Comparison of ENCODE assay signal across 8 mouse cellular contexts in genomic region chr11:48818346-48818745, GRCm38 (mm10). TPM values are rescaled to one million over a fixed set of nuclear protein-coding genes. Genes with fewer than 3 reads are reported as not detected.
DNase-seq lines count a peak whose midpoint lies in the region; ATAC-seq and TF ChIP-seq lines count a peak whose summit lies in the region.

No protein-coding gene starts in this region.

- H3K4me1 ChIP-seq in bone marrow, adult 2 months (ENCODE audit: control insufficient read depth, insufficient read depth, low read length): peaks cover 1% of the 10 kb centered on the region; the same call in 1 of the 2 replicates
- H3K4me1 ChIP-seq in embryonic facial prominence, embryonic 15.5 days: peaks cover 23% of the 10 kb centered on the region
- peaks cover 22% of the 10 kb centered on the region for H3K4me1 ChIP-seq in limb, embryonic 13.5 days
- H3K4me1 ChIP-seq in midbrain, embryonic 15.5 days: peaks cover 39% of the 10 kb centered on the region

- peak; percentile 97 for DNase-seq in 416B (ENCODE audit: low read depth)
- peak; percentile 73 to 91 for DNase-seq in heart, adult 9 months (ENCODE audit: low spot score in 2 of 2)
- DNase-seq in kidney, adult 9 months: peak; percentile 94
- DNase-seq in spleen, postnatal 10 days (ENCODE audit: low spot score in 2 of 2): peak; percentile 83 to 86

- no peak for TF ChIP-seq CTCF in bone marrow, adult 2 months (IDR thresholded peaks at IDR 0.05; ENCODE audit: control insufficient read depth, insufficient read depth, low read length)

- H3K9me3 ChIP-seq in embryonic facial prominence, embryonic 15.5 days (replicated peaks): no peaks in the 10 kb centered on the region
- no peaks in the 10 kb centered on the region for H3K9me3 ChIP-seq in limb, embryonic 13.5 days
- no peaks in the 10 kb centered on the region for H3K9me3 ChIP-seq in midbrain, embryonic 15.5 days

- peak overlapping the region; percentile 75 for H3K4me3 ChIP-seq in bone marrow, adult 2 months (replicated peaks; ENCODE audit: control insufficient read depth, low read depth, low read length)
- peak overlapping the region; percentile 87 for H3K4me3 ChIP-seq in embryonic facial prominence, embryonic 15.5 days (replicated peaks)
- peak overlapping the region; percentile 78 for H3K4me3 ChIP-seq in limb, embryonic 13.5 days
- H3K4me3 ChIP-seq in midbrain, embryonic 15.5 days: peak overlapping the region; percentile 96

- ATAC-seq in embryonic facial prominence, embryonic 15.5 days (ENCODE audit: insufficient number of reproducible peaks, low FRiP score, low TSS enrichment, low read depth): no peak
- no peak for ATAC-seq in limb, embryonic 13.5 days (ENCODE audit: low FRiP score, low read depth)
- ATAC-seq in midbrain, embryonic 15.5 days (replicated peaks): no peak

- H3K27me3 ChIP-seq in embryonic facial prominence, embryonic 15.5 days: no peaks in the 10 kb centered on the region
- H3K27me3 ChIP-seq in limb, embryonic 13.5 days: no peaks in the 10 kb centered on the region
- peaks cover 7% of the 10 kb centered on the region; the same call in 1 of the 2 replicates for H3K27me3 ChIP-seq in midbrain, embryonic 15.5 days (replicated peaks)

- H3K9ac ChIP-seq in embryonic facial prominence, embryonic 15.5 days: peak overlapping the region; percentile 58; the same call in 1 of the 2 replicates
- H3K9ac ChIP-seq in limb, embryonic 13.5 days: peak overlapping the region; percentile 85
- peak overlapping the region; percentile 85; the same call in 1 of the 2 replicates for H3K9ac ChIP-seq in midbrain, embryonic 15.5 days

- under 1% methylated on average over 16 of the region's 16 CpGs for WGBS in bone marrow, adult 2 months
- WGBS in embryonic facial prominence, embryonic 15.5 days: under 1% methylated on average over 16 of the region's 16 CpGs
- 1% methylated on average over 16 of the region's 16 CpGs for WGBS in limb, embryonic 13.5 days
- under 1% methylated on average over 16 of the region's 16 CpGs for WGBS in midbrain, embryonic 15.5 days

- H3K36me3 ChIP-seq in embryonic facial prominence, embryonic 15.5 days: peaks cover 19% of the 10 kb centered on the region
- H3K36me3 ChIP-seq in limb, embryonic 13.5 days: peaks cover 15% of the 10 kb centered on the region
- H3K36me3 ChIP-seq in midbrain, embryonic 15.5 days (replicated peaks): no peaks in the 10 kb centered on the region

- peak overlapping the region; percentile 77 for H3K4me2 ChIP-seq in embryonic facial prominence, embryonic 15.5 days (replicated peaks)
- peak overlapping the region; percentile 67 for H3K4me2 ChIP-seq in limb, embryonic 13.5 days (replicated peaks)
- H3K4me2 ChIP-seq in midbrain, embryonic 15.5 days: peak overlapping the region; percentile 85

- TF ChIP-seq POLR2A in bone marrow, adult 2 months (IDR thresholded peaks at IDR 0.05; ENCODE audit: borderline replicate concordance, control insufficient read depth, low read depth, low read length): no peak

- H3K27ac ChIP-seq in bone marrow, adult 2 months (ENCODE audit: control insufficient read depth, insufficient read depth, low read depth, low read length, poor library complexity): no peak overlapping the region
- peak overlapping the region; percentile 99 for H3K27ac ChIP-seq in embryonic facial prominence, embryonic 15.5 days (replicated peaks)
- no peak overlapping the region for H3K27ac ChIP-seq in limb, embryonic 13.5 days
- peak overlapping the region; percentile 99; the same call in 1 of the 2 replicates for H3K27ac ChIP-seq in midbrain, embryonic 15.5 days

RNA-seq across cellular contexts. Expression of gene Trim41, which starts 1.2 kb away (rescaled TPM):
- polyA plus RNA-seq in bone marrow, adult 2 months (2011; ENCODE audit: insufficient read depth, insufficient read length, low replicate concordance, missing spikeins): 39.7 and 51.0 TPM in 2 replicates
- polyA plus RNA-seq in embryonic facial prominence, embryonic 15.5 days (2015; fragmentation: Nextera tagmentation; extraction: Ambion mirVana): 7.5 and 8.1 TPM in 2 replicates
- polyA plus RNA-seq in limb, embryonic 13.5 days (2015; fragmentation: Nextera tagmentation; extraction: Ambion mirVana): 7.8 and 8.7 TPM in 2 replicates
- 7.3 and 7.9 TPM in 2 replicates for polyA plus RNA-seq in midbrain, embryonic 15.5 days (2015; fragmentation: Nextera tagmentation; extraction: Ambion mirVana)

RNA-seq across cellular contexts. Expression of gene Trim7, which starts 7.6 kb away (rescaled TPM):
- 8.4 and 14.4 TPM in 2 replicates for polyA plus RNA-seq in bone marrow, adult 2 months (2011; ENCODE audit: insufficient read depth, insufficient read length, low replicate concordance, missing spikeins)
- 5.4 and 5.8 TPM in 2 replicates for polyA plus RNA-seq in embryonic facial prominence, embryonic 15.5 days (2015; fragmentation: Nextera tagmentation; extraction: Ambion mirVana)
- 1.0 and 1.2 TPM in 2 replicates for polyA plus RNA-seq in limb, embryonic 13.5 days (2015; fragmentation: Nextera tagmentation; extraction: Ambion mirVana)
- polyA plus RNA-seq in midbrain, embryonic 15.5 days (2015; fragmentation: Nextera tagmentation; extraction: Ambion mirVana): 2.3 and 2.6 TPM in 2 replicates

RNA-seq across cellular contexts. Expression of gene Gm12184, which starts 8.1 kb away (rescaled TPM):
- polyA plus RNA-seq in bone marrow, adult 2 months (2011; ENCODE audit: insufficient read depth, insufficient read length, low replicate concordance, missing spikeins): 43.1 and 76.8 TPM in 2 replicates
- 2.3 and 4.9 TPM in 2 replicates for polyA plus RNA-seq in embryonic facial prominence, embryonic 15.5 days (2015; fragmentation: Nextera tagmentation; extraction: Ambion mirVana)
- polyA plus RNA-seq in limb, embryonic 13.5 days (2015; fragmentation: Nextera tagmentation; extraction: Ambion mirVana): 3.1 and 4.9 TPM in 2 replicates
- polyA plus RNA-seq in midbrain, embryonic 15.5 days (2015; fragmentation: Nextera tagmentation; extraction: Ambion mirVana): 2.6 and 4.0 TPM in 2 replicates

RNA-seq across cellular contexts. Expression of gene Rack1, which starts 18.2 kb away (rescaled TPM):
- polyA plus RNA-seq in bone marrow, adult 2 months (2011; ENCODE audit: insufficient read depth, insufficient read length, low replicate concordance, missing spikeins): 1,856 and 2,313 TPM in 2 replicates
- 718 and 762 TPM in 2 replicates for polyA plus RNA-seq in embryonic facial prominence, embryonic 15.5 days (2015; fragmentation: Nextera tagmentation; extraction: Ambion mirVana)
- 706 and 735 TPM in 2 replicates for polyA plus RNA-seq in limb, embryonic 13.5 days (2015; fragmentation: Nextera tagmentation; extraction: Ambion mirVana)
- 365 and 382 TPM in 2 replicates for polyA plus RNA-seq in midbrain, embryonic 15.5 days (2015; fragmentation: Nextera tagmentation; extraction: Ambion mirVana)

RNA-seq across cellular contexts. Expression of gene Irgm1, which starts 53.1 kb away (rescaled TPM):
- 15.8 and 21.3 TPM in 2 replicates for polyA plus RNA-seq in bone marrow, adult 2 months (2011; ENCODE audit: insufficient read depth, insufficient read length, low replicate concordance, missing spikeins)
- 8.3 and 8.8 TPM in 2 replicates for polyA plus RNA-seq in embryonic facial prominence, embryonic 15.5 days (2015; fragmentation: Nextera tagmentation; extraction: Ambion mirVana)
- polyA plus RNA-seq in limb, embryonic 13.5 days (2015; fragmentation: Nextera tagmentation; extraction: Ambion mirVana): 4.6 and 5.4 TPM in 2 replicates
- 2.3 and 4.6 TPM in 2 replicates for polyA plus RNA-seq in midbrain, embryonic 15.5 days (2015; fragmentation: Nextera tagmentation; extraction: Ambion mirVana)

Comparison
In these comparisons a context has a peak if more than half of its experiments do, and no peak if none do; other contexts are left out.
1. H3K27ac ChIP-seq: peak in embryonic facial prominence, embryonic 15.5 days (single experiment) and midbrain, embryonic 15.5 days (single experiment); none in bone marrow, adult 2 months (single experiment) and limb, embryonic 13.5 days (single experiment).
2. Peak in every context shown above with its lines, with median percentiles within 50 percentile points of each other: DNase-seq, H3K4me3 ChIP-seq, H3K4me2 ChIP-seq and H3K9ac ChIP-seq.